Mouse (Mus musculus) layer of hippocampus, adult 18-20 months (tissue): ENCODE data around the gene Dyrk2. TPM values are rescaled to one million over a fixed set of nuclear protein-coding genes. Genes with fewer than 3 reads are reported as not detected.

Experiments
- DNase-seq, 2 experiments: peaks; one replicate each; pipeline ENCODE4 v3.0.0; 2022; ENCODE audit warnings: low spot score in 2 of 2
- long read RNA-seq: library from polyadenylated mRNA; stranded (forward); transcript quantifications from one replicate; pipeline ENCODE4 v2.0.0, GENCODE M21; 2021
- total RNA-seq, 2 experiments: library from RNA; stranded (reverse); gene quantifications; 2 replicates each; pipeline ENCODE4 v1.2.3; 2021

The Dyrk2 gene
- total RNA-seq, result 10 to 100 TPM; 44.6 to 46.1 TPM
- long read RNA-seq, full-length matches to known transcripts, result 26 of 40 reads
- long read RNA-seq, partial matches to known transcripts, result 1 of 40 reads
- long read RNA-seq, other reads (novel, unspliced or antisense), result 13 of 40 reads

DNA sequence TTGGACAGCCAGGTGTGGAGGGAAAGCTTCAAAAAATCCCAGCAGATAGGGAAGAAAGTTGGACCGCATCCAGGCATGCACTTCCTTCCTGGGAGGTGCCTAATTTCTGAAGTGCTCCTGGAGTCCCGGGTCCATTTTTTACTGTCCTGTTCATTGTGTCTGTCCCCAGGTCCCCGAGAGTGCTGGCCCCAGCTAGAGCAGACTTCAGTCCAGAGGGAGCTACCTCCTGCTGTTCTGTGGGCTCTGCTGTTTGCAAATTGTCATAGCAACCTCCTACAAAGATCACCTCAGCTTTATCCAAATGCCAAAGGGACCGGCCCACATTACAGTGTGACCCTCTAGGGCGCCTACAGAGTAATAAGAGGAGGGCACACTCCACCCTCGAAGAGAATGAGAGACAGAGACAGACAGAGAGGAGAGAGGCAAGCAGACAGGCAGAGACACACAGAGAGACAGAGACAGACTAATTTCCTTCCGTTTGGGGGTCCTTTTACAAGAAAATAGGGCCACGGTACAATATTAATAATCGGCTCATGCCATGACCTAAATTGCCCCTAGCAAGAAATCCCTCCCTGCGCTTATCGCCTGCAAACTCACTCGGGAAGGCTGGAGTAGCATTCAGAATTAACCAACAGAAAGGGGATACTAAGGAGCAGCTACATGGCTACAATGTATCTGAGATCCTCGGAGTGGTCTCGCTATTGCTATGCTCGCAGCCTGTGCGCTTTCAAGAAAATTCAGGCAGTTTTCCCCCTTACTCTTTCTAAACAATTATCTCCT is at the start of gene Dyrk2:
Gene Dyrk2, minus strand, starts transcription at position 9 of the 780 bp plus-strand sequence.
- DNase-seq, result no peak

DNA sequence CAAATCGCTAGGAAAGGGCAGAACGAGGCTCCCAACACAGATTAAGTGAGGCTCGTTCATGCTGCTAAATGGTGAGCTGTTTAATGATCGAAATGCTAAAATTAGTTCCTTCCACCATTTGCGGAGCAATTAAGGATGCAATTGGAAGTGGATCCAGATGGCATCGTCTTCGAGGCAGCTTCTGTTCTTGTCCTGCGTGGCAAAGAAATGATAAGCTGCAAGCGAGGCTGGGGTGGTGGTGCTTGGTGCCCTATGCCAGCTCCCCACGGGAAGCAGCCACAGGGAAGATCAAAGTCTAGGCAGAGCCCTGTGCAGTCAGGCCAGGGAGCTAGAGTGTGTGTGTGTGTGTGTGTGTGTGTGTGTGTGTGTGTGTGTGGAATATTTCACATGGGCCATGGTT is 32.6 kb upstream of the Dyrk2 start:
- DNase-seq, result peak; percentile 23 to 57

DNA sequence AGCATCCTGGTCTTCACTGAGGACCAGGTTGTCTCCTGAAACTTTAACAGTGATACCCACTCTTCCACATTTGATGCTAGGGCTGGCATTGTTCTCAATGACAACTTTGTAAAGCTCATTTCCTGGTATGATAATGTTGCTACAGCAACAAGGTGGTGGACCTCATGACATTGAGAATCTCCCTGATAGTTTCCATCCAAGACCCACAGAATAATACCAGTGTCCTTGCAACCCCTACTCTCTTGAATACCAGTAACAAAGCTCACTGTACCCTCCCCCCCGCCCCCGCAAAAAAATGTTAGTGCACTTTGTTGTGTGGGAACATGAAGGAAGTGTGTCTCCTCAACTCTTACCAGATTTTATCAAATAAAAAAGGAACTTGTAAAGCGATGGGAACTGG is 23.6 kb upstream of the Dyrk2 start:
- DNase-seq, result no peak

DNA sequence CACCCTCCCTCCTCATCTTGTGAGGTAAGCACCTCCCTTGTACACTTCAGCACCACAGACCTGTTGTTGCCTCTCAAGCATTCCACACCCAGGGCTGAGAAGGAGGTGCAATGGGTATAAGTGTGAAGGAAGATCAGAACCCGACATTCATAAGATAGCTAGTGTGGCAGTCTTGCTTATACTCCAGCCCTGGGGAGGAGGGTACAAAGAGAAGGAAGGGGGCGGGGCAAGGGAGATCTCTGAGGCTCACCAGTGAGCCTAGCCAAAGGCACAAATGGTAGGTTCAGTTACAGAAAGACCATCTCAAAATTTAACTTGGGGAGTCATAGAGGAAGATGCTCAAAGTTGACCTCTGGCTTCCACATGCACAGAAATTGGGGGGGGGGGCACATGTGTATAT is 14.1 kb upstream of the Dyrk2 start:
- no peak for DNase-seq

DNA sequence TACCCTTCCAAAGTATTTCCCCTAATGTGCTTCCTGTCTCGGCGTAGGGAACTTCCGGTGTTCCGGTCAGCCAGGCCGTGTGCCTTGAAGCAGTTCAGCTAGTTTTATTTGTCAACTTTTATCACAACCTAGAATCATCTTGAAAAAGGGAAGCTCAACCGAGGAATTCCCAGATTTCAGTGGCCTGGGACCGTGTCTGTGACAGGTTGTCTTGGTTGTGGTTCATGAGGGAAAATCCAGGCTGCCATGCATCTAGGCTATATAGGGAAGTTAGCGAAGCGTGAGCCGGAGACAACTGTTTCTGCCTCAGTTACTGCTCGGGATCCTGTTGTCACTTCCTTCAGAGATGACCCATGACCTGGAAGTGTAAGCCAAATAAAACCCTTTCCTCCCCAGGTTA is 13.3 kb upstream of the Dyrk2 start:
- no peak for DNase-seq

DNA sequence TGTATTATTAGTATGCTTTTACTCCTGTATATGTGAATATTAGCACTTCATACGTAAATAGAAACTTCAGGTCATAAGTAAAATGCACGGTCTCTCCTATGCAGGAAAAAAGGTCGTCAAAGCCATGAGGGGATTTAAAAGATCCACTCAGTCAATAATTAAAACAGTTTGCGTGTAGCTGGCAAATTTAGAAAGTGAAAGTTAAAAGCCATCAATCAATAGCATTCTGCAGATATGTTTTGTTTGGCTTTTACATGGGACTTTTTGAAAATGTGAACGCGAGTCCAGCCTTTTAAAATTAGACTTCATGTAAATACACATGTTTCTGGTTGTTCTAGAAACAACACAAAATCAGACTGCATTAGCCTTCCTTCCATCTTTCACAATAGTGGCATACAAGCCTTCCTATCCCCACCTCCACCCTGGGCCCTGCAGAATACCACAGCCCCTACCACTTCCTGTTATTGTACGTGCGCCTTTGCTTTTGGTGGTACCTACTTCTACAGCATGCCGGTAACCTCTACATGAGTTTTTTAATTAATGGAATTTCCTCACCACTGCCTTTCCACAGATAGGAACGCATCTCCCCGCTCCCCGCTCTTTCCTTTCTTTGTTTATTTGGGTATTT is 12.4 kb upstream of the Dyrk2 start:
- DNase-seq, result no peak

DNA sequence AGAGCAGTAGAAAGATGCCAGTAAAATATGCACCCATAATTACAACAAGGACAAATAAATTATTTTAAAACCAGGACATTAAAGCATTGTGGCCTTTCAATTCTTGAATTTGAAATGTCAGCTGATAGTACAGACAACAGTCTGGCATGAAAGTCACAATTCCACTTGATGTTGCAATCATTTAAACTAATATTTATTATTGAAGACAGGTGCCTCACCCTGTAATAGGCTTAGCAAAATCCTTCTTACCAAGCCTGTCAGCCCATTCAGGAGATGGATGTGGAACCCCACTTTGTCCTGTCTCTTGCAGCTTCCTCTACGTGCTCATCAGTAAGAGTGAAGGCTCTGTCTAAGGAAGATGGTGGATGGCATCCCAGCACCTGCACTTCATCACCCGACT is 10.8 kb upstream of the Dyrk2 start:
- DNase-seq, result no peak

DNA sequence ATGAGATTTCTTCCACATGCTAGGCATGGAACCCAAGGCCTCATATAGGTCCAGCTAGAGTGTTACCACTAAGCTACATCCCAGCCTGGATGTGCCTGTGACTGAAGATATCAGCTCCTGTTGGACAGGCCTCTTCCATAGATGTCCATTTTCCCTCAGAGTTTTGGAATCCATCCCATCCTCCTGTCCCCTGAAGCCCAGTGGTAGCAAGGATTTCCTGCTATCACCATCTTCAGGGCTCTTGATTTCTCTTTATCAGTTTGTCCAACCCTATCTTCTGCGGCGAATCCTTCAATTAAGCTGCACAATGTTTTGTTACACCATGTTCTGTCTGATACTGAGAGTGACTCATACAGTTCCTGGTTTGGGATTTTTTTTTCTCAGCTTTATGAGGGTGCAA is 2.2 kb upstream of the Dyrk2 start:
- no peak for DNase-seq

DNA sequence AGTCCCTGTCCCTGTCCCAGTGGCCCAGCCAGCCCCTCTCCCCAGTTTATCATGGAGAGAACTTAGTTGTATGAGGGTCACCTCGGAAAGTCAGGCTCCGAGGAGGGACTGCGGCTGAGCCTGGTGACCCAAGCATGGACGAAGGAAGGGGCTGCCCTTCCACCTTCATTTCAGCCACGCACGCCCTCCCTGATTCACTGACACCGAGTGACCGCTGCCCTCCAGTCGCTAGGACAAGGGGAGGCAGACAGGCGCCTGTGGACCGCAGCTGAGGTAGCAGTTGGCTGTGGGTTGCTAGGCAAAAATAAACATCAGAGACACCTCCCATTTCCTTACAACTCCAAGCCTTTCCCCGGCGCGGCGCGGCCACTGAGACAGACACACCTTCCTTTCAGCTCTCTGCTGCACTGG is 413 bp downstream of the Dyrk2 start:
- DNase-seq, result peak; percentile 45 to 51

DNA sequence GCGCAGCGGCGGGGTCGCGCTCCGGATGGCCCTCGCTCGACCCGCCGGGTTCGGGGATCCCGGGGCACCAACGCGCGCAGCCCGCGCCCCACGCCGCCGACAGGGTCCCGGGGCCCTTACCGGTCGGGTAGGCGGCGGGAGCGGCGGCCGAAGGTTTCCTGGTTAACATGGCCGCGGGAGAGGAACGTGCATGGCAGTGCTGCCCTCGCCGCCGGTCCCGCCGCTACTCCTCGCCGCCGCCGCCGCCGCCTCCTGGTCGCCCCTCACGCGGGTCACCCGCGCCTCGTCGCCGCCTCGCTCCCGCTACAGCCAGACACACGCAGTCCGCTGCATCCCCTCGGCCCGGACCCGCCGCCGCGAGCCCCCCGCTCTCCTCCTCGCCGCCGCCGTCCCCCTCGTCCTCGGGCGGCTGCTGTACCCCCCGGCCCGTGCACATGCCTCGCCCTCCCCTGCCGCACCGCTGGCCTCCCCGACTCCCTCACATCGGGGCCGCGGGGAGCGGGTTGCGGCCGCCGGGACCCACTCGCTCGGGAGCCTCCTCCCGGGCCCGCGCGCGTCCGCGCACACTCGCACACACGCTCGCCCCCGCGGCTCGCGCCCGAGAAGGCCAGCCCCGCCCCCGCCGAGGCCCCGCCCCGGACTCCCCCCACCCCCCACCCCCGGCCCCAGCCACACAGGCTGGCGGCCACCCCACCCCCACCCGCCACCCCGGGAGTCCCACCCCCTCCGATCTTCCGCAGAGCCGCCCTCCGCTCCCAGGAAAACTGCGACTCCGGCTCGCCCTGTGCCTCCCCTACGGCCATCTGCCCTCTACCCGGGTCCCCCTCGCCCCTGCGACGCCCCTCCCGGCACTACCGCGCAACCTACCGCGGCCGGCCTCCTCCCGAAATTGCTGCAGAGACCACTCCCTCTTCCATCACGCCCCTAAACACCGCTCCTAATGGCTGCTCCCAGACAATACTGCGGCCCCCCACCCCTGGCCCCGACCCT is 1.1 kb downstream of the Dyrk2 start:
- peak; percentile 61 to 83 for DNase-seq

DNA sequence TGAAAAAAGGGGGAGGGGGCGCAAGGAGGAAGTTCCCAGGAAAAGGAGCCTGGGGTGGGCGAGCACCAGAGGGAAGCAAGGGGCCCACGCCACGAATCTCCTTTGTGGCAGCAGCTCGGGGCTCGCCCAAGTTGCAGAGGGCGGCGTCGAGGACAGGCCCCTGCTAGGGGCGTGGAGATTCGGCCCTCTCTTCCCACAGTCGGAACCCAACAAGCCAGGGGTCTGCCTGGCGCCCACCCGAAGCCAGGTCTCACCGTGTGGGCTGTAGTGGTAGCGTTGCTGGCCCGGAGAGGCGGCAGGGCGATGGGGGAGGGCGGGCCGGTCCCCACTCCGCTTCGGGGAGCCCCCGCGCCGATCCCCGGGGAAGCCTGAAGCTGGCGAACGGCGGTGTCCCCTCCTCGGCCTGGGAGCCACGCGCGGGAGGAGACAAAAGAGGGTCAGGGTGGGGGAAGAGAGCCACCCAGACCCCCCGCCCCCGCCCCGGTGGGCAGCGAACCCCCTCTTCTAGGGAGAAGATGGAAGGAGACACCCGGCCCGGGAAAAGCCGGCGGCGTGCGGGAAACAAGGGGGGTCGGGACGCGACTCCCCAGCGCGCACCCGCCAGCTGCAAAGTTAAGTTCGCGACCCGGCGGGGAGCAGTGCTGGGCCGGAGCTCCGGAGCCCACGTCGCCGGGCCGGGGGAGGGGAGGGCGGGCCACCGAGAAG is 2.0 kb downstream of the Dyrk2 start:
- no peak for DNase-seq

DNA sequence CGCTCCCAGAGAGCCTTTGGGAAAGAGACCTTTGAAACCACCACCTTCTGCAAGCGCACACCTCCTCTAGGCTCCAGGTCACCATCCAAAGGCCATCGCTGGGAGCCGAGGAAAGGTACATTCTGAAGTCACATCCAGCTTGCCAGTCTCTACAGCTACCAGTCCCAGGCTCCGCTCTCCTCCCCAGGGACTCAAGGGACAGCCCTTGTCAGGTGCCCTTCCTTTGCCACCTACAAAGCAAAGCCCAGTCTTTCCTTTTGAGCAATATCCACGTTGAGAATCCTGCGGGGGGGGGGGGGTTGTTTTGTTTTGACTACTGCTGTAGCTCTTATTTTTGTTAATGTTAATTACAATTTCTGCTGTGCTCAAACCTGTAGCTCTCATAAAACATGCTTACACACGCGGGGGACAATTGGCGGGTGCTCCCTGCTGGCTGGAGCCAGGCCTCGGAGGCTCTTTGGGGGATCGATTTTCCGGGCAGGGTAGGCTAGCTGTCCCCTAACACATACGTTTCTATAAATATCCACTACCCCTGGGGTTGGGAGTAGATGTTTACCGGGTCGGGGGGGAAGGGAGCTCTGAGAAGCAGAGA is 2.6 kb downstream of the Dyrk2 start:
- DNase-seq, result no peak

DNA sequence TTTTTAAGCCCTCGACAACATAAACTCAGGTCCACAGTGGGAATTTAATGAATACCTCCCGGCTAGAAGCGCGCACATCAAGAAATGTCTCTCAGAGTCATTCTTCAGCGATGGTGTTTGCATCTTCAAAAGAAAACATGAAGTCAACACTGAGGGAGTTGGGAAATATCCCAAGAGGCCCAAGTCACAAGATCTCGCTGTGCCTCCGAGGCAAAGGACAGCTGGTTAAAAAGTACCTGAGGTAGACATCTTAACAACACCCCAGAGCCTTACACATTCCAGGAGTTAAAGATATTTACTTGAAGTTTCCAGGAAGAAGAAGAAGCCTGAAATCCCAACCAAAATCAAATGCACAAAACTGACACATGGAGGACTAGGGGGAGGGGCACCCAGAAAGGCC is 5.0 kb downstream of the Dyrk2 start:
- DNase-seq, result no peak

DNA sequence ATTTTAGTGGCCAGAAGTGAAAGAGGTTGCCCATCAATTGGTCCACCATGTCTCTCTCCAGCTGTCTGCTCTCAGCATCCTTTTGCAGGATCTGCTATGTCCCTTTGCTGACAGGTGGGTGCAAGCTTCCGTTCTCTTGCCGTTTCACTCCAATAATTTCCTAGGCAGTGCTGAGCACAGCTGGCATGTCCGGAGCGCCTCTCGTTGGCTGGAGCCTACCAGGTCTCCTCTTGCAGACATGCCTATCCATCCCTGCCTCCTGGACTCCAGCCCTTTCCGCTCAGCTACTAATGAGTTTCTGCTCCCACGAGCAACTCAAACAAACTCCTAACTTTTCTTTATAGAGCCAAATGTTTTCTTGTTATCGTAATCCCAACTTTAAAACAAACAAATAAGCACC is 6.4 kb downstream of the Dyrk2 start:
- DNase-seq, result no peak

DNA sequence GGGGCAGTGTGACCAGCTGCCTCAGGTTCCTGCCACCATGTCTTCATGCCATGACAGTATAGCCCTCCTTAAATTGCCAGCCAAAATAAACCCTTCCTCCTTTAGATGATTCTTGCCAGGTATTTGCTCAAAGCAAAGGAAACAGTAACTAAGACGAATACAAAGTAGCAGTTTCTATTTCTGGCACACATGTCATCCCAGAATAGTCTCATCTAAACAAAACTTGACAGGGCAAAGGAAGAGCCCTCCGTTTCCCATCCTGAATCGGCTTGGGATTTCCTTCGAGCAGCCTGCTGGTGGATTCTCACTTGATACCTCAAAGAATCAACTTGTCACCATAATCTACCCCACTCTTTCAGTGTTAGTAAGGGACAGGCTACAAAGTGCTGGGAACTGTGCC is 7.8 kb downstream of the Dyrk2 start:
- no peak for DNase-seq

DNA sequence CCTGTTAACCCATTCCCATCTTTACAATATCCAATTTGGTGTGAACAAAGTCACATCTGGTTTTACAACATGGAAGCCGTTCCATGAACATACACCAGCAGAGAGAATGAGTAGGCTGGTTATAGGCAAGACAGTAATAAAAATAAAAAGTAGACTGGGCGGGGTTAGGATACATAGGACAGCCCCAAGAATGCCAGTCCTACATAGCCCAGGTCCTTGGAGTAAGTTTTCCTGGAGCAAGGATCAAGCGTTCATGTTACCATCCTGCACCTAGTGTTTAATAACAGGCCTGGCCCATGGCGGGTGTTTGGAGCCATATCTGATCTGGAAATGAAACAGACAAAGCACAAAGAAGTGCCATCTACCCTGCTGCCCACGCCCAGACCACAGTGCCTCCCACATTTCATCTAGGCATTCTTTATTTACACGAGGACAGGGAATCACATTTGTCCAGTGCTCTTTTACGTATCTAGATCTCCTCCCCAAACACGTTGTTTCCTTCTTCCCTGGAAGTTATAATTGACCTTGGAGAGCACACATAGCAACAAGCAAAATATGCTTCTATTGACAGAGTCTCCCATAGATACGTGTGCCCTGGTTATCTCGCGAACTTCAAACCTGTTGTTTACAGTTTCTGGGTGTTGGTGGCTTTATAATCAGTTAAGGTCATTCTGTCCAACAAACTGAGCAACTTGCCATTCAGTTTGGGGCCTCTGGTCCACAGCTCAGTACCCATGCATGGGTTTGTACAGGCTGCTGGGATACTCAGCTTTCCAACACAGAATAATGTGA is 8.6 kb downstream of the Dyrk2 start:
- no peak for DNase-seq

DNA sequence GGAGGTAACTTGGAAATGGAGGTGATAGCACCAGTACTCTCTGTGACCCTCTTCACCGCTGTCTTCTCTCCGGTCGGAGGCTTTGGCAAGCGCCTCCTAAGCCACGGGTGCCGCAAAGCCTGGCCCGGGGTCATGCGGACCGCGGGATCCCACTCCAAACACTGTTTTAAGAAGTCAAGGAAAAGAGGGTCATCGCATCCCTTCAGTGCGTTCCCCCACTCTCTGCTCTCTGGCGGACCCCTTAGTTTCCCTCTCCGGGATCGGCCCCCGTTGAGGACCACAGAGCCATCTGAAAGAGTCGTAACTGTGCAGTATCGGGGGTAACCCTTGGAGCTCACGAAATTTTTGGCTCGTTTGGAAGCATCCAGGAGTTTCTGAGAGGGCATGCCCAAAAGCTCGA is 10.4 kb downstream of the Dyrk2 start:
- DNase-seq, result no peak

DNA sequence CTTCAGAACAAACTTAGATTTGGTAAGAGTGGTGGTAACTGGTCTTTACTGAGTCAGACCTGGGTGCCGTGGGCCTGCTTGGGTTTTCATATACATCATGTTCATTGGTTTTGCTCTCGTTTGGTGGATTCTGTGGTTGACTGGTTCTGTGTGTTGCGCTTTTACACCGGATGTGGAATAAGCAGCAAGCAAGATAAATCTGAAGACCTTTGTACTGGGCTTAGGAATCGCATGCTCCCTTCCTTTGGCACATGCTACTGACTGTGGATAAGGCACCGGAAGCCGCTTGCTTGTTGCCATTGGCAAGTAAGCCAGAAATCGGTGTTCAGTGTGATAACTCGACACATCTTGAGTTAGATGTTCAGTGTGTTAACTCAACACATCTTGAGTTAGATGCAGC is 15.4 kb downstream of the Dyrk2 start:
- no peak for DNase-seq

DNA sequence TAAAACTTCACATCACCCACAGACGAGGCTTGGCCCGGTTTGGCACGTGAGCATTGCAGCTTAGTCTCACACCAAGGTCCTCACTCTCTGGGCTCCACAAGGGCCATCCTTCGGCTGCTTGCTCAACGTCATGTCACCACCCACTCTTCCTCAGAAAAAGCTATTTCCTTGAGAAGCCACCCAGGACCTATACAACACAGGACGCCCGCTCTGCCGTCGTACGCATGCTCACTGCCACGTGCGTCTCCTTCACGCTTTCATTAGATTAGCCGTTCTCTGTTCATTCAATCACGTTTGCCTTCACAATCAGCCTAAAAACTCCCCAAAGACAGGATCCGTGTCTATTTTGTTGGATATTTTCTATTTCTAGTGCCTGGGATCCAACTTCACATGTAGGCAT is 17.5 kb downstream of the Dyrk2 start:
- DNase-seq, result no peak

DNA sequence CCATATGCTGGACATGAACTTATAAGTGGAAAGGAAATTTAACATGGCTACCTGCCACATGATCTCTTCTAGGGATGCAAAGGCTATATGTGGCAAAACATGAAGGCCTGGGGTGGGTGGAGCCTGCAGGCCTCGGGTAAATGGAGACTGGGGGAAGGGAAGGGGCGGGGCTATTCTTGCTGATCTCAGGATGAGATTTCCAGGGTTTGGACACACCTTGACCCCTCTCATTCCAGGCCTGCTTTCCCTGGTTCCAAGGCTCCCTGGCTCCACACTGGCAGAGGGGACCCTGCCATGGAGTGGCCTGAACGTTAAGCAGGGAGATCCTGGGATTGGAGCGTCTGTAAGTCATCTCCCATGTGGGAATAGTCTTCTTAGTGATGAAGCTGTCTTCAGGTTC is 21.5 kb downstream of the Dyrk2 start:
- DNase-seq, result no peak
